In genomic region chr3:50160756-50161155, GRCm38 (mm10) we compare ENCODE assay signal across 28 mouse cellular contexts.
"Had no signal": no experiment of that assay in that cellular context is flagged by ENCODE, and none has a peak within 500 bp of the region (broad histone marks: within the 10 kb centered on the region; RNA-seq: fewer than 3 reads in every experiment).

No protein-coding gene starts in this region.

- H3K4me3 ChIP-seq: embryonic facial prominence, embryonic 10.5 days; embryonic facial prominence, embryonic 12.5 days; embryonic facial prominence, embryonic 13.5 days; embryonic facial prominence, embryonic 15.5 days; erythroblast, embryonic 14.5 days; forebrain, embryonic 10.5 days; forebrain, embryonic 12.5 days; forebrain, embryonic 13.5 days; forebrain, embryonic 15.5 days; gastrocnemius, adult 2 months; heart, adult 2 months had no signal

- ATAC-seq: forebrain, embryonic 13.5 days; forebrain, embryonic 14.5 days; forebrain, embryonic 15.5 days; forebrain, embryonic 16.5 days; forebrain, postnatal 0 days had no signal

- H3K9me3 ChIP-seq: embryonic facial prominence, embryonic 10.5 days; embryonic facial prominence, embryonic 12.5 days; embryonic facial prominence, embryonic 13.5 days; embryonic facial prominence, embryonic 15.5 days; forebrain, embryonic 10.5 days; forebrain, embryonic 12.5 days; forebrain, embryonic 13.5 days; forebrain, embryonic 15.5 days had no signal

- H3K27me3 ChIP-seq: embryonic facial prominence, embryonic 12.5 days; embryonic facial prominence, embryonic 13.5 days; embryonic facial prominence, embryonic 15.5 days; forebrain, embryonic 12.5 days; forebrain, embryonic 13.5 days; forebrain, embryonic 15.5 days had no signal

- H3K9ac ChIP-seq: embryonic facial prominence, embryonic 12.5 days; embryonic facial prominence, embryonic 13.5 days; embryonic facial prominence, embryonic 15.5 days; forebrain, embryonic 12.5 days; forebrain, embryonic 13.5 days; forebrain, embryonic 15.5 days; forebrain, postnatal 0 days had no signal

- H3K27ac ChIP-seq: embryonic facial prominence, embryonic 10.5 days; embryonic facial prominence, embryonic 12.5 days; embryonic facial prominence, embryonic 13.5 days; embryonic facial prominence, embryonic 15.5 days; forebrain, embryonic 10.5 days; forebrain, embryonic 12.5 days; forebrain, embryonic 13.5 days; forebrain, embryonic 15.5 days; gastrocnemius, adult 2 months; heart, adult 2 months had no signal

- DNase-seq: cerebellum, adult 8-10 months; cerebellum, adult 9-10 months; cerebellum, adult 9-11 months; cerebellum, postnatal 10 days; cerebellum, postnatal 14 days; cerebellum, postnatal 25 days; cerebellum, postnatal 36 days; embryo, embryonic 11 days; forebrain, postnatal 0 days; gastrocnemius, adult 2 months; gastrocnemius, postnatal 10 days; gastrocnemius, postnatal 14 days; gastrocnemius, postnatal 25 days; gastrocnemius, postnatal 36 days; heart, adult 11 months; heart, adult 18-20 months; heart, adult 2 months had no signal

- H3K4me2 ChIP-seq: embryonic facial prominence, embryonic 12.5 days; embryonic facial prominence, embryonic 13.5 days; embryonic facial prominence, embryonic 15.5 days; forebrain, embryonic 12.5 days; forebrain, embryonic 13.5 days; forebrain, embryonic 15.5 days had no signal

- H3K4me1 ChIP-seq: embryonic facial prominence, embryonic 10.5 days; embryonic facial prominence, embryonic 12.5 days; embryonic facial prominence, embryonic 13.5 days; embryonic facial prominence, embryonic 15.5 days; forebrain, embryonic 10.5 days; forebrain, embryonic 12.5 days; forebrain, embryonic 13.5 days; forebrain, embryonic 15.5 days had no signal

- H3K36me3 ChIP-seq: embryonic facial prominence, embryonic 10.5 days; embryonic facial prominence, embryonic 12.5 days; embryonic facial prominence, embryonic 13.5 days; embryonic facial prominence, embryonic 15.5 days; forebrain, embryonic 10.5 days; forebrain, embryonic 12.5 days; forebrain, embryonic 15.5 days had no signal
